Mouse (Mus musculus) right cerebral cortex, postnatal 4 days (tissue): ENCODE measurements around the gene Pde8b.
A peak's percentile ranks its signal among the peaks of the same experiment; 100 is the strongest.

Experiments
- DNase-seq: peaks from one replicate; pipeline ENCODE4 v3.0.0-alpha.2; 2022

Gene Pde8b

GRCm38 (mm10) chr13:95011546-95012257, 238.4 kb downstream of the Pde8b start:
- no peak for DNase-seq

GRCm38 (mm10) chr13:95009261-95009660, 240.9 kb downstream of the Pde8b start:
- DNase-seq = no peak

- no peak for DNase-seq
Observed at GRCm38 (mm10) chr13:95007281-95007680, 242.9 kb downstream of the Pde8b start.

- DNase-seq = no peak
Observed at GRCm38 (mm10) chr13:94990516-94990915, 259.6 kb downstream of the Pde8b start.

GRCm38 (mm10) chr13:94979081-94979480, 271.1 kb downstream of the Pde8b start:
- no peak for DNase-seq

- DNase-seq = peak; percentile 94
Observed at GRCm38 (mm10) chr13:94976219-94977186, 273.6 kb downstream of the Pde8b start, which contains the start of gene Wdr41. Gene Wdr41 (plus strand): TSS chr13:94976344.

- no peak for DNase-seq
Observed at GRCm38 (mm10) chr13:94975828-94976218, 274.3 kb downstream of the Pde8b start.
